Mouse (Mus musculus): Measurements from ENCODE around the gene Nags.

DNA sequence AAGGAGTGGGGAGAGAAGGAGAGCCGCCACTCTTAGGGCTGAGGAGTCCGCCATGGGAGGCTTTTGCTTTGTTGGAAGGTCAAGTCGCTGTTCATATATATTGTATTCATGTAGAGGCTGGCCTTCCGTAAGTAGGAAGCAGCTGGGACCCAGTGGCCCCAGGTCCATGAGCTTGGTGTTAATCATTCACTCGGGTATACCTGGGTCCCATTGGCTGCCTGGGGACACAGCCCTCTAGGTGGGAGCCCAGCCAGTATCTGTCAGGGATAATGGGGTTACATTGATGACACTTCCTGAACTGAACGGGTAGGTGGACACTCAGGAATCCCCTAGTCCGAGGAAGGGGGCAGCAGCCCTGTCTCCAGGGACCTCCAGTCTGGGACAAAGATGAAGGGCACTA lies 3.0 kb upstream of the Nags start:
- TF ChIP-seq TAL1 (IDR thresholded peaks at IDR 0.05; ENCODE audit: low read length) (no peak), GATA1 (IDR thresholded peaks at IDR 0.05; ENCODE audit: low read length) (no peak)

Data from erythroblast, embryonic 14.5 days (primary cell).